Mouse (Mus musculus) liver, adult 2 months (tissue): ENCODE measurements around the gene Ano2.

Experiments used
- CTCF ChIP-seq: fragments of 200-500 bp; IDR thresholded peaks from 2 replicates; pipeline ENCODE4 v1.5.1; 2011; ENCODE audit warnings: low read depth, low read length, control low read depth
- POLR2A ChIP-seq: fragments of 200-500 bp; IDR thresholded peaks from 2 replicates; pipeline ENCODE4 v1.6.1; 2011; ENCODE audit warnings: low read length, control low read depth; ENCODE audit not compliant: insufficient read depth; ENCODE audit errors: extremely low read depth

DNA sequence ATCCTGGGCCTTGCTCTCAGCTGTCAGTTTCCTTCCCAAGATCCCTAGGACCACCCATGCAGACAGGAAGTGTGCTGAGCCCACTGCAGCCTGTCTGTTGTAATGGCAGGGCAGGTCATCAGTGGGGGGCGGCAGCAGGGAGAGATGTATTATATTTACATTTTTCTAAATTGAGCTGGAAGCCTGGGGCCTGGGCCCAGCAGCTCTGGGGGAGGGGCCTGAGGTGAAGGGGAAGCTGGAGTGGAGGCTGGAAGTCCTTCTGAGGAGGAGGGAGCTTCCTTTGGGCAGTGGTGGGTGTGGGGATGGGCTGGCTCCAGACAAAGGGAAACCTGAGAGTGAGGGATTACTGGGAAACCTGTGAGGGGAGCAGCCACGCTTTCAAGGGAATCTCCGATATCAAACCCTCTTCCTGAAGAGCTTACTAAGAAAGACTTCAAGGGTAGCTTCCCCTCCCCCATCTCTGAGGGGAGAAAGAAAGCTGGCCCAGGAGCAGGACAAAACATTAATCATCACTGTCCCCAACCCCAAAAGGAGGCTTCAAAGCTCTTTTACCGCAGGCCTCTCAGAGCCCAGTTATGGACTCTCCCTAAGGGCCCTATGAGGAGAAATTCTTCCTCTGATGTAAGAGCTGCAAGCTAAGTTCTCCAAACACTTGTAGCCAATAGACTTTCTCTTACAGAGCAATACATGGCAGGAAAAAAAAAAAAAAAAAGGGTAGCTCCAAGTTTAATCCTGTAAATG lies 313.0 kb downstream of the Ano2 start:
- TF ChIP-seq CTCF (no peak), POLR2A (no peak)
